Mouse (Mus musculus) intestine, postnatal 0 days (tissue): ENCODE measurements at regions not wholly inside any gene's neighbourhood (a gene's known extent, or its start where the extent isn't known, plus 50 kb on each side); places are given as distances from the start of the nearest gene placed in this dataset.

Experiments
- ATAC-seq: fragments of 200-750 bp; cut with Nextera tagmentation; 2 replicates; pipeline ENCODE4 v1.8.0; 2017; ENCODE audit warnings: mild to moderate bottlenecking, moderate TSS enrichment, moderate library complexity
- H3K27ac ChIP-seq: fragments of 300-500 bp; sonication (generic); 2 replicates; pipeline ENCODE4 v1.5.1; 2014; ENCODE audit warnings: mild to moderate bottlenecking, low read depth, low read length, moderate library complexity
- H3K27me3 ChIP-seq: fragments of 300-500 bp; sonication (generic); replicated peaks from 2 replicates; pipeline ENCODE4 v1.6.1; 2014; ENCODE audit warnings: low read length, mixed read lengths; ENCODE audit not compliant: control insufficient read depth, insufficient read depth
- H3K36me3 ChIP-seq: fragments of 300-500 bp; sonication (generic); 2 replicates; pipeline ENCODE4 v1.6.1; 2014; ENCODE audit warnings: mild to moderate bottlenecking, moderate library complexity; ENCODE audit not compliant: control insufficient read depth, insufficient read depth
- H3K4me1 ChIP-seq: fragments of 300-500 bp; sonication (generic); replicated peaks from 2 replicates; pipeline ENCODE4 v1.6.1; 2014; ENCODE audit warnings: antibody characterized with exemption, low read length, mixed read lengths; ENCODE audit not compliant: control insufficient read depth, insufficient read depth
- H3K4me2 ChIP-seq: fragments of 300-500 bp; sonication (generic); replicated peaks from 2 replicates; pipeline ENCODE4 v1.6.1; 2014; ENCODE audit warnings: low read depth, mild to moderate bottlenecking, moderate library complexity
- H3K4me3 ChIP-seq: fragments of 300-500 bp; sonication (generic); 2 replicates; pipeline ENCODE4 v1.5.1; 2014; ENCODE audit warnings: low read depth, low read length
- H3K9ac ChIP-seq: fragments of 300-500 bp; sonication (generic); 2 replicates; pipeline ENCODE4 v1.6.1; 2014; ENCODE audit warnings: mild to moderate bottlenecking, low read depth, low read length
- H3K9me3 ChIP-seq: fragments of 300-500 bp; sonication (generic); 2 replicates; pipeline ENCODE4 v1.6.1; 2016; ENCODE audit warnings: mixed run types; ENCODE audit not compliant: control insufficient read depth
- CTCF ChIP-seq: sonication (generic); IDR thresholded peaks from 2 replicates; pipeline ENCODE4 v1.5.1; 2016; ENCODE audit warnings: low read depth, mild to moderate bottlenecking, control low read depth, antibody characterized with exemption, moderate library complexity
- WGBS: fragments of 180-500 bp; shearing (Covaris S2); extraction: QIAGEN DNeasy Blood & Tissue Kit; methylation state at CpG from one replicate; pipeline ENCODE4 v1.1.7; 2014; 5-methylcytosine and 5-hydroxymethylcytosine counted together

DNA sequence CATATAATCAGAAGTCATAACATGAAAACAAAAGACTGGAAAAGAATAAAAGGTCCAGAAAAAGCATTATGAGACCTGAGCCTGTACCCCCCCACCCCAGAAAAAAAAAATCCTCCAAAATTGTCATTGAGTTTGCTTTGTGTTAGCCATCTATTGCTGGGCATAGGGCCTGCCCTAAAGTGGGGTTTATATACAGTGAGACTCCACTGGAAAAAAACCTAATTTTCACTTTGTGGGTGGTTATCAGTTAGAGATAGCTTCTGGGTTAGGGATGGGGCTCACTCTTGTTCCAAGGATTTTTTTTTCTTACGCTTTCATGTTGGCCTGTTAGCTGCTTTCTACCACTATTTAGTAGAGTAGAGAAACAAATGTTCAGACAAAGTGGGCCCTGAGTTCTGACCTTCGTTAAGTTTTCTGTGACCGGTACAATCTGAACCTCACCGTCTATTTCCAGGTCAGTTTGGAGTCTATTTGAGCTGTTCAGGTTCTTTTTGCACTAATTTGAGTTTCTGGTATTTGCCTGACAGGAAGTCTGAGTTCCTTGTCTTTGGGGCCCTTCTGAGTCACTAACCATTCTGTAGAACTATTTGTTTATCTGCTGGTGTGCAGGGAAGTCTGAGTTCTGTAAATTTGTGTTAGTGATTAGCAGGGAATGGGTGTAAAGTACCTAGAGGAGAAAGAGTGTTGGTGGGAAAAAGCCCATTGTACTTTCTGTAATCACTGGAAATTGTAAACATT, 208.1 kb downstream of the Parm1 start:
- ATAC-seq, result no peak
- H3K4me3 ChIP-seq, result no peak overlapping the region
- 75% methylated on average over 4 of the region's 4 CpGs for WGBS
- H3K4me1 ChIP-seq, result no peaks in the 10 kb centered on the region
- no peak overlapping the region for H3K27ac ChIP-seq
- H3K9me3 ChIP-seq, result no peaks in the 10 kb centered on the region
- no peaks in the 10 kb centered on the region for H3K36me3 ChIP-seq
- H3K4me2 ChIP-seq, result no peak overlapping the region
- TF ChIP-seq CTCF, result no peak
- H3K9ac ChIP-seq, result no peak overlapping the region
- no peaks in the 10 kb centered on the region for H3K27me3 ChIP-seq

DNA sequence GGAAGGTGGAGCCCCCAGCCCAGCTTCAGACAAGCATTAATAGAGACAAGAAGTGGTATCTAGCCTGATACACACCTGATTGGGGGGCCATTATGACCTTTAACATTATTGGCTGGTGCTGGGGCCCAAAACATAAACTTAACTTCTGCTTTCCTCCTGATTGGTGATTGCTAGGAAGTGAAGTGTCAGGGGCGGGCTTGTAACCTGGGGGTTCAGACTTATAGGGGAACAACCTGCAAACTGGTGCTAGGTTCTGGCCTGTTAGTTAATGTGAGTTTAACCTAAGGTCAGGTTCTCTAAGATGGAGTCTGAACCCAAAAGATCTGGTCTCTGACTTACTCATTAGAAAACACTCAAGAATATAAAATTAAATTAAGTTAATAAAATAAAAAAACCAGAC, 207.5 kb downstream of the Parm1 start:
- no peaks in the 10 kb centered on the region for H3K9me3 ChIP-seq
- no peak overlapping the region for H3K9ac ChIP-seq
- no peak overlapping the region for H3K4me2 ChIP-seq
- ATAC-seq, result no peak
- no peak for TF ChIP-seq CTCF
- no peak overlapping the region for H3K4me3 ChIP-seq
- 90% methylated on average over 1 of the region's 1 CpGs for WGBS
- no peaks in the 10 kb centered on the region for H3K27me3 ChIP-seq
- H3K27ac ChIP-seq, result no peak overlapping the region
- H3K36me3 ChIP-seq, result no peaks in the 10 kb centered on the region
- no peaks in the 10 kb centered on the region for H3K4me1 ChIP-seq

DNA sequence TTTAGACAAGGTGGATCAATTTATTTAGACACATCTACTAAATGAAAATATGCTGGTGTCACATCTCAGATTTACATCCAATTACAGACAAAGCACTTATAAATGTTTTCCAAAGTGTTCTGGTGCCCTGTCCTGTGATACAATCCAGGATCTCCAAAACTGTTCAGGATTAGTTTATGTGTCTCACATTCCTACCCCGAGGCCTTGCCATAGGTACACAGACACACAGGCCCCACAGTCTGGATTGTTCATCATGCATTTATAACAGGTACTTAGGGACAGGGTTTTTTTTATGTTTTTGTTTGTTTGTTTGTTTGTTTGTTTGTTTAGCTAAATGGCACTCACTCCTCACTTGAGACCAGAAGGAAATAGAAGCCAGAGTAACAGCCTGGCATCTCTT, 206.0 kb downstream of the Parm1 start:
- Histone ChIP-seq H3K4me2 (no peak overlapping the region), H3K4me3 (no peak overlapping the region), H3K9me3 (no peaks in the 10 kb centered on the region), H3K9ac (no peak overlapping the region), H3K27ac (no peak overlapping the region), H3K4me1 (no peaks in the 10 kb centered on the region), H3K36me3 (no peaks in the 10 kb centered on the region), H3K27me3 (no peaks in the 10 kb centered on the region)
- WGBS, result 43% methylated on average over 1 of the region's 1 CpGs
- TF ChIP-seq CTCF, result no peak
- ATAC-seq, result no peak

DNA sequence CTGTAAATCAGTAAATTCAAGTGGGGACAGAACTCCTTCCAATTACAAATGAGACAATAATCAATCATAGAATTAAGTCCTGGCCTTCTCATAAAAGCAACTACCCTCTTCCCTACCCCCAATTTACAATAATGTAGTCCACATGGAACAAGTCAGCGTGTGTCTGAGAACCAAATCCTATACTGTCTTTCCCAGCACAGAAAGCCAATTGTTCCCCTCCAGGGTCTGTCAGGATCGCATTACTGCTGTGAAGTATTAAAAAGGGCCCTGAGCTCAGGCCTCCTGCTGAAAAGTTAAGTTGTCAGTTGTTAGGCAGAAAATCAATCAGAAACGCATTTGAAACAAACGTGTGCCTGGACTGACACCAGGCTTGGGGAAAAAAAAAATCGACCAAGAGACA, 205.6 kb downstream of the Parm1 start:
- Histone ChIP-seq H3K36me3 (no peaks in the 10 kb centered on the region), H3K27ac (no peak overlapping the region), H3K27me3 (no peaks in the 10 kb centered on the region), H3K4me2 (no peak overlapping the region), H3K9ac (no peak overlapping the region), H3K9me3 (no peaks in the 10 kb centered on the region), H3K4me3 (no peak overlapping the region), H3K4me1 (no peaks in the 10 kb centered on the region)
- ATAC-seq, result no peak
- no peak for TF ChIP-seq CTCF
- 59% methylated on average over 5 of the region's 5 CpGs for WGBS

DNA sequence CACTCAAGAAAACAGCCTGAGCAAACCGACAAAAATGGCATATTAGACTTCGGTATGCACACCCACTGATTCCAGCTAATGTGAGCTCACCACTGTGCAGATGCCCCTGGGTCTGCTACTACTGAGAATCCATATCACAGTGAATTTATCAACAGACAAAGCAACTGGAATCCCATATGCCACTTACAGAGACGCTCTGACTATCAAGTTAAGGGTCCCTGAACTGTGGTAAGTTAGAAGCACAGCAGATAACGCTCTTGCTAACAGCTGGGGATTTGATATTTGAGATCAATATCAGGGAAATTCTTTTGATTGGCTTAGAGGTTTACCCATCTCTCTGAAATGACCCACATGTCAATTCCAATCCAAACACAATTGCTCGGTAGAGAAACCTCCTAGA, 205.0 kb downstream of the Parm1 start:
- no peak for TF ChIP-seq CTCF
- 78% methylated on average over 5 of the region's 5 CpGs for WGBS
- H3K9me3 ChIP-seq, result no peaks in the 10 kb centered on the region
- H3K9ac ChIP-seq, result no peak overlapping the region
- no peak overlapping the region for H3K4me2 ChIP-seq
- H3K27ac ChIP-seq, result no peak overlapping the region
- no peak for ATAC-seq
- no peaks in the 10 kb centered on the region for H3K27me3 ChIP-seq
- H3K4me3 ChIP-seq, result no peak overlapping the region
- no peaks in the 10 kb centered on the region for H3K36me3 ChIP-seq
- H3K4me1 ChIP-seq, result no peaks in the 10 kb centered on the region

DNA sequence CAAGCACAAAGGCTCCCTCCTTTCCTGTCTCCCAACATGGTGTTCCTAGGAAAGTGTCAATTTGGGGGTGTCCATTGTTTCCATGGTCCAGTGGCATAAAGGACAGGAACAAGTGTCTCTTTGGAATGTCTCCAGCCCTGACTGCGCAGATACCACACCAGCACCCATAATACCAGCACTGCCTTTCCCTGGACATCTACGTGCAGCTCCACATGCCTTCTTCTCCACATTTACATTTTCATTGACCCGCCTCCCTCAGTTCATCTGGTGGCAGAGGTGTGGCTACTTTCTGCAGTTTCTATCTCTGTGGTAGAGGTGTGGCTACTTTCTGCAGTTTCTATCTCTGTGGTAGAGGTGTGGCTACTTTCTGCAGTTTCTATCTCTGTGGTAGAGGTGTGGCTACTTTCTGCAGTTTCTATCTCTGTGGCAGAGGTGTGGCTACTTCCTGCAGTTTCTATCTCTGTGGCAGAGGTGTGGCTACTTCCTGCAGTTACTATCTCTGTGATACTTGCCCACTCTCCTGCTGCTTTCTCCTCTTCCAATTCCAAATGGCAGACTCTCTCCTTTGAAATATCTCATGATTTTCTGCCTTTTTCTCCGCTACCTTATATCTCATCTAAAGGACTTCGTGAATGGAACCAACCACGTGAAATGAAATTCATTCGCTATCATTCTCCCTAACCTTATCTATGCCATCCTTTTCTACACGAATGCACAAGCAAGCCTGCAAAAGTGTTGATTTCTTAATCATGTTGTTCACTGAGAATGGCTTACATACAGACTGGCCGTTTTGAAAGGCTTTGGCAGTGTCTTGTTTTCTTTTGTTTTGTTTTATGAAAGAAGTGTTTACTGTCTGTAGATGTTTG, 204.0 kb downstream of the Parm1 start:
- Histone ChIP-seq H3K36me3 (no peaks in the 10 kb centered on the region), H3K9ac (no peak overlapping the region), H3K4me2 (no peak overlapping the region), H3K9me3 (no peaks in the 10 kb centered on the region), H3K4me3 (no peak overlapping the region), H3K27me3 (no peaks in the 10 kb centered on the region), H3K27ac (no peak overlapping the region), H3K4me1 (no peaks in the 10 kb centered on the region)
- TF ChIP-seq CTCF, result no peak
- ATAC-seq, result no peak
- WGBS, result 79% methylated on average over 9 of the region's 9 CpGs
